Mouse (Mus musculus) forebrain, embryonic 12.5 days (tissue): ENCODE results near the gene Ptprj. TPM values are rescaled to one million over a fixed set of nuclear protein-coding genes. Genes with fewer than 3 reads are reported as not detected.

Experiments used
- ATAC-seq: fragments of 200-750 bp; cut with Nextera tagmentation; 2 replicates; pipeline ENCODE4 v1.8.0; 2017; ENCODE audit warnings: moderate TSS enrichment; ENCODE audit not compliant: low FRiP score
- H3K27ac ChIP-seq: fragments of 300-500 bp; sonication (generic); 2 replicates; pipeline ENCODE4 v1.5.1; 2016; ENCODE audit warnings: mild to moderate bottlenecking
- H3K27me3 ChIP-seq: fragments of 300-500 bp; sonication (generic); 2 replicates; pipeline ENCODE4 v1.6.1; 2016; ENCODE audit warnings: mild to moderate bottlenecking
- H3K36me3 ChIP-seq: fragments of 300-500 bp; sonication (generic); replicated peaks from 2 replicates; pipeline ENCODE4 v1.6.1; 2016; ENCODE audit warnings: mild to moderate bottlenecking
- H3K4me1 ChIP-seq: fragments of 300-500 bp; sonication (generic); 2 replicates; pipeline ENCODE4 v1.6.1; 2016
- H3K4me2 ChIP-seq: fragments of 300-500 bp; sonication (generic); 2 replicates; pipeline ENCODE4 v1.6.1; 2016; ENCODE audit warnings: mild to moderate bottlenecking, moderate library complexity
- H3K4me3 ChIP-seq: fragments of 300-500 bp; sonication (generic); replicated peaks from 2 replicates; pipeline ENCODE4 v1.5.1; 2016; ENCODE audit warnings: mild to moderate bottlenecking
- H3K9ac ChIP-seq: fragments of 300-500 bp; sonication (generic); 2 replicates; pipeline ENCODE4 v1.6.1; 2016; ENCODE audit warnings: mild to moderate bottlenecking
- H3K9me3 ChIP-seq: fragments of 300-500 bp; sonication (generic); 2 replicates; pipeline ENCODE4 v1.6.1; 2016
- WGBS: fragments of 180-500 bp; shearing (Covaris S2); methylation state at CpG from one replicate; pipeline ENCODE4 v1.1.7; 2016; 5-methylcytosine and 5-hydroxymethylcytosine counted together
- polyA plus RNA-seq: library from polyadenylated mRNA; unstranded; fragments of >200 nt; fragmentation: Nextera tagmentation; extraction: Ambion mirVana; gene quantifications from 2 replicates; pipeline ENCODE4 v1.2.1, GENCODE M21; 2016

Ptprj gene
- polyA plus RNA-seq, 1 experiment from 2014 or later: 2.1 TPM

GRCm38 (mm10) chr2:90528107-90528506 lies 52.3 kb downstream of the Ptprj start:
- H3K4me2 ChIP-seq: no peak overlapping the region
- no peaks in the 10 kb centered on the region for H3K9me3 ChIP-seq
- H3K9ac ChIP-seq: no peak overlapping the region
- H3K4me1 ChIP-seq: peaks cover 19% of the 10 kb centered on the region
- no peaks in the 10 kb centered on the region for H3K36me3 ChIP-seq
- H3K27me3 ChIP-seq: no peaks in the 10 kb centered on the region
- H3K27ac ChIP-seq: no peak overlapping the region
- no peak overlapping the region for H3K4me3 ChIP-seq
- ATAC-seq: no peak
- 91% methylated on average over 5 of the region's 5 CpGs for WGBS

- Histone ChIP-seq H3K9ac (no peak overlapping the region), H3K9me3 (no peaks in the 10 kb centered on the region), H3K4me1 (peaks cover 19% of the 10 kb centered on the region), H3K27me3 (no peaks in the 10 kb centered on the region), H3K27ac (0 out of 2 replicates have a peak overlapping the region, but pooled peaks have one; percentile 31), H3K36me3 (no peaks in the 10 kb centered on the region), H3K4me2 (0 out of 2 replicates have a peak overlapping the region, but pooled peaks have one; percentile 4), H3K4me3 (no peak overlapping the region)
- no peak for ATAC-seq
- WGBS: 30% methylated on average over 6 of the region's 6 CpGs
These were observed 53.5 kb downstream of the Ptprj start for GRCm38 (mm10) chr2:90526971-90527370.

GRCm38 (mm10) chr2:90526564-90526963 lies 53.9 kb downstream of the Ptprj start:
- no peak for ATAC-seq
- H3K27me3 ChIP-seq: no peaks in the 10 kb centered on the region
- no peaks in the 10 kb centered on the region for H3K9me3 ChIP-seq
- no peak overlapping the region for H3K9ac ChIP-seq
- 0 out of 2 replicates have a peak overlapping the region, but pooled peaks have one; percentile 4 for H3K4me2 ChIP-seq
- H3K36me3 ChIP-seq: no peaks in the 10 kb centered on the region
- 23% methylated on average over 6 of the region's 6 CpGs for WGBS
- no peak overlapping the region for H3K4me3 ChIP-seq
- H3K4me1 ChIP-seq: peaks cover 19% of the 10 kb centered on the region
- H3K27ac ChIP-seq: 0 out of 2 replicates have a peak overlapping the region, but pooled peaks have one; percentile 31

GRCm38 (mm10) chr2:90525807-90526206 lies 54.6 kb downstream of the Ptprj start:
- WGBS: 92% methylated on average over 14 of the region's 14 CpGs
- Histone ChIP-seq H3K27me3 (no peaks in the 10 kb centered on the region), H3K36me3 (no peaks in the 10 kb centered on the region), H3K9ac (no peak overlapping the region), H3K4me3 (no peak overlapping the region), H3K4me1 (peaks cover 19% of the 10 kb centered on the region), H3K4me2 (no peak overlapping the region), H3K27ac (no peak overlapping the region), H3K9me3 (no peaks in the 10 kb centered on the region)
- no peak for ATAC-seq

GRCm38 (mm10) chr2:90522455-90522854 lies 58.0 kb downstream of the Ptprj start:
- ATAC-seq: no peak
- 96% methylated on average over 6 of the region's 6 CpGs for WGBS
- Histone ChIP-seq H3K4me3 (no peak overlapping the region), H3K27me3 (no peaks in the 10 kb centered on the region), H3K9ac (no peak overlapping the region), H3K27ac (no peak overlapping the region), H3K4me2 (no peak overlapping the region), H3K36me3 (no peaks in the 10 kb centered on the region), H3K4me1 (peaks cover 17% of the 10 kb centered on the region), H3K9me3 (no peaks in the 10 kb centered on the region)

GRCm38 (mm10) chr2:90521909-90522308 lies 58.5 kb downstream of the Ptprj start:
- Histone ChIP-seq H3K27ac (no peak overlapping the region), H3K4me1 (peaks cover 12% of the 10 kb centered on the region), H3K9me3 (no peaks in the 10 kb centered on the region), H3K27me3 (no peaks in the 10 kb centered on the region), H3K4me2 (no peak overlapping the region), H3K4me3 (no peak overlapping the region), H3K36me3 (no peaks in the 10 kb centered on the region), H3K9ac (no peak overlapping the region)
- no peak for ATAC-seq
- WGBS: 78% methylated on average over 1 of the region's 1 CpGs

GRCm38 (mm10) chr2:90518296-90518695 lies 62.2 kb downstream of the Ptprj start:
- peaks cover 6% of the 10 kb centered on the region for H3K4me1 ChIP-seq
- no peaks in the 10 kb centered on the region for H3K27me3 ChIP-seq
- ATAC-seq: no peak
- H3K4me2 ChIP-seq: no peak overlapping the region
- no peak overlapping the region for H3K9ac ChIP-seq
- H3K9me3 ChIP-seq: no peaks in the 10 kb centered on the region
- no peak overlapping the region for H3K4me3 ChIP-seq
- 89% methylated on average over 6 of the region's 6 CpGs for WGBS
- H3K36me3 ChIP-seq: no peaks in the 10 kb centered on the region
- H3K27ac ChIP-seq: no peak overlapping the region

- Histone ChIP-seq H3K9me3 (no peaks in the 10 kb centered on the region), H3K4me2 (no peak overlapping the region), H3K9ac (no peak overlapping the region), H3K27me3 (no peaks in the 10 kb centered on the region), H3K4me3 (no peak overlapping the region), H3K27ac (no peak overlapping the region), H3K36me3 (no peaks in the 10 kb centered on the region), H3K4me1 (peaks cover 6% of the 10 kb centered on the region)
- WGBS: 64% methylated on average over 5 of the region's 5 CpGs
- ATAC-seq: no peak
These were observed 65.5 kb downstream of the Ptprj start for GRCm38 (mm10) chr2:90514969-90515368.

- Histone ChIP-seq H3K36me3 (no peaks in the 10 kb centered on the region), H3K27ac (no peak overlapping the region), H3K27me3 (no peaks in the 10 kb centered on the region), H3K9me3 (no peaks in the 10 kb centered on the region), H3K4me3 (no peak overlapping the region), H3K4me1 (peaks cover 11% of the 10 kb centered on the region), H3K9ac (no peak overlapping the region), H3K4me2 (no peak overlapping the region)
- 97% methylated on average over 4 of the region's 4 CpGs for WGBS
- ATAC-seq: no peak
These were observed 71.2 kb downstream of the Ptprj start for GRCm38 (mm10) chr2:90509268-90509667.

- Histone ChIP-seq H3K27ac (no peak overlapping the region), H3K36me3 (no peaks in the 10 kb centered on the region), H3K9ac (no peak overlapping the region), H3K27me3 (no peaks in the 10 kb centered on the region), H3K4me3 (no peak overlapping the region), H3K4me1 (peaks cover 11% of the 10 kb centered on the region), H3K9me3 (no peaks in the 10 kb centered on the region), H3K4me2 (no peak overlapping the region)
- ATAC-seq: peak; percentile 53; the same call in 1 of the 2 replicates
- WGBS: 31% methylated on average over 3 of the region's 3 CpGs
These were observed 74.3 kb downstream of the Ptprj start for GRCm38 (mm10) chr2:90506143-90506542.

GRCm38 (mm10) chr2:90504731-90505171 lies 75.7 kb downstream of the Ptprj start:
- Histone ChIP-seq H3K27ac (no peak overlapping the region), H3K9me3 (no peaks in the 10 kb centered on the region), H3K27me3 (no peaks in the 10 kb centered on the region), H3K4me2 (no peak overlapping the region), H3K9ac (no peak overlapping the region), H3K36me3 (no peaks in the 10 kb centered on the region), H3K4me3 (no peak overlapping the region), H3K4me1 (peaks cover 11% of the 10 kb centered on the region)
- ATAC-seq: no peak
- WGBS: 88% methylated on average over 6 of the region's 6 CpGs

GRCm38 (mm10) chr2:90503182-90503833 lies 77.1 kb downstream of the Ptprj start:
- Histone ChIP-seq H3K9me3 (no peaks in the 10 kb centered on the region), H3K4me3 (no peak overlapping the region), H3K36me3 (no peaks in the 10 kb centered on the region), H3K9ac (no peak overlapping the region), H3K4me1 (peaks cover 11% of the 10 kb centered on the region), H3K27me3 (no peaks in the 10 kb centered on the region), H3K27ac (no peak overlapping the region), H3K4me2 (no peak overlapping the region)
- 91% methylated on average over 3 of the region's 3 CpGs for WGBS
- no peak for ATAC-seq

GRCm38 (mm10) chr2:90502738-90503137 lies 77.7 kb downstream of the Ptprj start:
- Histone ChIP-seq H3K9me3 (no peaks in the 10 kb centered on the region), H3K36me3 (no peaks in the 10 kb centered on the region), H3K4me1 (peaks cover 11% of the 10 kb centered on the region), H3K9ac (no peak overlapping the region), H3K4me2 (no peak overlapping the region), H3K4me3 (no peak overlapping the region), H3K27ac (no peak overlapping the region), H3K27me3 (no peaks in the 10 kb centered on the region)
- no peak for ATAC-seq
